Mouse (Mus musculus) frontal cortex, postnatal 10 days (tissue): Measurements from ENCODE around the gene Gfm2.
"Not testable (repeated sequence)": the region's sequence is repeated elsewhere in the genome, so short reads cannot be mapped to it uniquely, and the experiment has no call there.

Experiments used
- DNase-seq, 2 experiments: peaks; one replicate each; pipeline ENCODE4 v3.0.0; 2022; ENCODE audit warnings: low spot score in 2 of 2, mixed read lengths in 1 of 2

Gene Gfm2

GRCm38 (mm10) chr13:97137466-97138400 lies at the start of gene Gfm2, which contains the start of gene Nsa2:
TSS of gene Gfm2 (plus strand) at chr13:97137937.
TSS of gene Nsa2 (minus strand) at chr13:97137937.
- DNase-seq, result peak; percentile 85 to 89

DNA sequence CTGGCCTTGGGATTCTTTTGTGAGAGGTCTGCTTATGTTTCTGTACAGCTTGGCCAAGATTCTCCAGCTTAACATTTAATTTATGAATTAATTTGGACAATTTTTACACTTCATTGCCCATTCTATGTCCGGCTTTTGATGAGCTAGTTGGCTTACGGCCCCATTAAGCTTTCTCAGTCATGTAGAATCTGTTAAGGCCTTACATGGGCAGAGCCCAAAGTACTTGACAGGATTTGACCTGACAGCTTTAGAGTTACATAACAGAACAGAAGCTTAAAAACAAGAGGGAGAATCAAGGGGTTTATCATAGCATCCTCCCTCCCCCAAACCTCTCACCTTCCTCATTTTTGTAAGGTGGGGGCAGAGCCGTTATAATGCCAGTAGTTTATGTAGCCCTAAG lies 49.6 kb upstream of the Gfm2 start:
- DNase-seq, result no peak

DNA sequence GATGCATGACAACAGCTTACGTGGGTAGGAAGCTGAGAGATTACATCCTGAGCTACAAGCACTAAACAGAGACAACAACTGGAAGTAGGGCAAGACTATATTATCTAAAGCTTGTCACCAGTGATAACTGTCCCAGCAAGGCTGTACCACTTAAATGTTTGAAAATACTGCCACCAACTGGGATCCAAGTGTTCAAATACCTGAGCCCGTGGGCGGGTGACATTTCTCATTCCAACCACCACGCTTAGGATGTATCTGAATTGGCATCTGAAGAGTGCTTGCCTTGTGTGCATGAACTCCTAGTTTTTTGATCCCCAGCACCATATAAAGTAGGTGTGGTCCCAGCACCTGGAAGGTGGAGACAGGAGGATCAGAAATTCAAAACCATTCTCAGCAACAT lies 42.0 kb upstream of the Gfm2 start:
- no peak for DNase-seq

DNA sequence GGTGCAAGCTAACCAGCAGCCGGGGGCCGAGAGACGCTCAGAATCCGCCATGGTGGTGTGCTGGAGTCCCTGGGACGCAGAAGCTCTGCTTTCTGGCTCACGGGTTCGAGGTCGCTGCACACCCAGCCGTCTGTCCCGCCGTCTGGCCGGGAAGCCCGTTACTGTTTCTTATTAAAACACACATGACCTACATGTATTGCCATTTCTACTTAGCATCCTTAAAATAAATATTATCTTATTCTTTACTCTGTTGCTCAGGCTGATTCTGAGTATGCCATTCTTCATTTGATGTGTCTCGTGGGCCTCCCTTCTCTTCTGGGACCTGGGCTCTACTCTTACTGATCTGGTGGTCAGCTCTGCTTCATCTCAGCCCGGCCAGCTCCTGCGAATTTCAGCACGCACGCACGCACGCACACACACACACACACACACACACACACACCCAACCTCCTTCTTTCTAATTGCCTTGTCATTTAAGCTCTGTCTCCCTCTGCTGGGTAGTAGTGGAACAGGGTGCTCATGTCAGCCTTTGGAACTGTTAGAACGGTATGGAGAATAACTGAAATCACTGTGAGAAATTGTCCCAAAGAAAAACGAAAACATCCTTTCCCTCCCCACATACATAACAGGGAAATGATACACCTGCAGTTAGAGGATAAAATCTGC lies 38.4 kb upstream of the Gfm2 start, which contains the start of gene Gm6169:
Gene Gm6169 (minus strand): TSS at position 51 of the 666 bp plus-strand sequence.
- peak; percentile 38 to 51 for DNase-seq

DNA sequence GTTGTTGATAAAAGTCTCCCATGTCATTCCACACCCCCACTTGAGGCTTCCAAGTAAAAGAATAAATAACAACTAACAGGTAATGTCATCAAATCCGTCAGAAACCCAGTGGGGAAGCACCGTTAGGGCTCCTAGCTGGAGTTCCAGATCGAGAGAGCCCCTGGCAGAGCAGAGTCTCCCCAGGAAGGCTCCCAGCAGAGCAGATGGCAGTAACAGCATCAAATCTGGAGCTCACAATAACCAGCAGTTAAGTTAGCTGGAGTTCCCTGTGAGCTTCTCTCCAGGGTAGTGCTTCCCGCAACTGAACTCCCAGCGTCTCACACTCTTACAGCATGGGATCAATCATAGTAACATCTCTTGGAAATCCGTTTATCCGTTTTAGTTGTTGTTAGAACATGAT lies 32.7 kb upstream of the Gfm2 start:
- DNase-seq, result no peak

GRCm38 (mm10) chr13:97107721-97108120 lies 30.0 kb upstream of the Gfm2 start:
- not testable (repeated sequence) for DNase-seq

DNA sequence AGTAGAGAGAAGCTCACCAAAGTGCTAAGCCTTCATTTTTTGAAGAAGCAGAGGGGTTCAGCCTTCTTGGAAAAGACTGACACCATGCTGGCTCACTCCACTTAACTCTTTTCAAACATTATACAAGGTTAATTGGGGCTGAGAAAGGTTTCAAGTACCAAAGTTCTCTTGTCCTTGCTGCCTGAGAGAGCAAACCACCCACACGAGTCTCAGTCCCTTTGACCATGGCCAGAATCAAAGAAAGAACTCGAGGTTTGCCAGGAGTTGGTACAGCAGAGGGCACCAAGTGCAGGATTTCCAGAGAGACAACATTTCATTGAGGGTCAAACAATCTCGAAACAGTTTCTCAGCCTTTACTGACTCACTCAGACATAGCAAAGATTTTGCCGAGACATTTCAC lies 28.7 kb upstream of the Gfm2 start:
- DNase-seq, result no peak

DNA sequence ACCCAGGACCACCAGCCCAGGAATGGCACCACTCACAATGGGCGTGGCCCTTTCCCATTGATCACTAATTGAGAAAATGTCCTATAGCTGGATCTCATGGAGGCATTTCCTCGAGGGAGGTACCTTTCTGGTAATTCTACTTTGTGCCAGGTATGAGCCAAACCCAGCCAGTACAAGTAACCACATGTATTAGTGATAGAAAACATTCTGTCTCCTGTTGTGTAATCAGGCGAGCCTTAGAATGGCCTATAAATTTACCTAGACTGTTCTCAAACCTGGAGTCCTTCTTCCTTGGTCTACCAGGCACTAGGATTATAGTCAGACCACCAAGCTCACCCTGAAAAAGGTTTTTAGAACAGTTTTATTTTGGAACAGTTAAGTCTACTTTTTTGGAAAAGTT lies 16.4 kb upstream of the Gfm2 start:
- no peak for DNase-seq

GRCm38 (mm10) chr13:97129654-97130053 lies 8.1 kb upstream of the Gfm2 start:
- DNase-seq, result not testable (repeated sequence)

DNA sequence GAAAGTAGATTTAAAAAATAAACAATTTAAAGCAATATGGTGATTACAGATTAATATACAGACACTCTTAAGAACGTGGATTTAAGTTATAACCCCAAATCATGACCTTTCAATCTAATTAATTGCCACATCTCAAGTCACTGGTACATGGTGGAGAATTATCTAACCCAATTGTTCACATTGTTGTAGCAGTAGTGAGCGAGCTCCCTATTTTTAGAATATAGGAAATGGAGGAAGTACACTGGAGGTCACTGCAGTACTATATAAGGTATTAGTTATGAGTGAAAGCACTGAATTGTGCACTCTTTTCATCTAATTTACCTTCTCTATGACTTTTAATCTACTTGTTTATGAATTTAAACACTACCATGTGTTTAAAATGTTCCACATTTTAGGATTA lies 7.3 kb upstream of the Gfm2 start:
- not testable (repeated sequence) for DNase-seq

DNA sequence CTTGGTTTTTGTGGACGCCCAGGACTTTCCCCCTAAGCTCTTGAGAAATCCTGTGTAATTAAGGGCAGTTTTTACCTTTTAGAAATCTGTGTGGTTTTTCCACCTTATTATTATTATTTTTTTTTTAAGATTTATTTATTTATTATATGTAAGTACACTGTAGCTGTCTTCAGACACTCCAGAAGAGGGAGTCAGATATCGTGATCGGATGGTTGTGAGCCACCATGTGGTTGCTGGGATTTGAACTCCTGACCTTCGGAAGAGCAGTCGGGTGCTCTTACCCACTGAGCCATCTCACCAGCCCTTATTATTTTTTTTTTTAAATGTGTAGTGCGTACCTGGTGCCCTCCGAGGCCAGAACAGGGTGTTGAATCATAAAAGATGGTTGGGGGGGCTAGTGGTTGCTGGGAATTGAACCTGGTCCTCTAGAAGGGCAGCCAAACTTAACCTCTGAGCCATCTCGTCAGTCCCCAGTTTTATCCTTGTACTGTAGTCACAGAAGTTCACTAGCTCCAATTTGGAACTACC lies 731 bp downstream of the Gfm2 start:
- DNase-seq, result not testable (repeated sequence)

GRCm38 (mm10) chr13:97142321-97142720 lies 4.6 kb downstream of the Gfm2 start:
- DNase-seq, result no peak

DNA sequence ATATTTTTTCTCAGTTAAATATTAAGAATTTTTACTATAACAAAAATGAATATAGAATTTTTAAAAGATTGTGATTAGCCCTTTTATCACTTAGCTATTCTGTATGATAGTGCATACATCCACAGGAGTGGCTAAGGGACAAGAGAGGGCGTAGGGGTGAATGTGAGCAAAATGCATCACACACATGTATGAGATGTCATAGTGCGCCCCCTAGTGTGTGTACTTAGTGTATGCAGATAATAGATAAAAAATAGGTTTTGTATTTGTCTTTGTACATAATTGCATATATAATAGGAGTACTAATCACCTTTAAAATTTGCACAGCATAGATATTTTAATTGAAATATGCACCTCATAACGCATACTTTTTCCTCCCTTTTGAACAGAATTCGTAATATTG lies 8.1 kb downstream of the Gfm2 start:
- no peak for DNase-seq

DNA sequence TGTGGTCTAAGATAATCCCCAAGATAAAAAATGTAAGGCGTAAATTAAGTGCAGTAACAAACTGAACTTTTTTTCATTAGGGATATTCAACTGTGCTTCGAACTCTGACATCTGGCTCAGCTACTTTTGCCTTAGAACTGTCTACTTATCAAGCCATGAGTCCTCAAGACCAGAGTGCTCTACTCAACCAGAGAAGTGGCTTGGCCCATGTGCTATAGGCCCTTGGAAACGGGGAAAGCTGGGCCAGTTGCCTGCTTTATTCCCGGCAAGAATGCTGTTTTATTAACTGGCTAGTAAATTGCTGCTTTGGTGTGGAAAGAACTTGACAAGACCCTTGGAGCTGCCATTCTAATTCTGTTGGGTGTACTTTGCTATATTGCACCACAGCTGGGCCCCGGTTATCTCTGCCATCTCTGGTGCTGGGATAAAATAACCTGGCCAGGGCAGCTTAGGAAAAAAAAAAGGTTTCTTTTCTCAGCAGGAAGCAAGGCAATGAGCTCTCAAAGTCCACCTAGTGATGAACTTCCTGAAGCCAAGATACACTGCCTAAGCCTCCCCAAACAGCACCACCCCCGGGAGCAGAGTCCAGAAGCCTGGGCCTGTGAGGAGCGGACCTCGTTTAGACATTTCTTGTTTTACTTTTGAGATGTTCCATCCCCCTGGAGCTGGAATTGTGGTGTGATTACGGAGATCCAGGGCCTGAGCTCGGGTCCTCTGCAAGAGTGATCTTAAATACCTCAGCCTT lies 38.0 kb downstream of the Gfm2 start:
- DNase-seq, result no peak

DNA sequence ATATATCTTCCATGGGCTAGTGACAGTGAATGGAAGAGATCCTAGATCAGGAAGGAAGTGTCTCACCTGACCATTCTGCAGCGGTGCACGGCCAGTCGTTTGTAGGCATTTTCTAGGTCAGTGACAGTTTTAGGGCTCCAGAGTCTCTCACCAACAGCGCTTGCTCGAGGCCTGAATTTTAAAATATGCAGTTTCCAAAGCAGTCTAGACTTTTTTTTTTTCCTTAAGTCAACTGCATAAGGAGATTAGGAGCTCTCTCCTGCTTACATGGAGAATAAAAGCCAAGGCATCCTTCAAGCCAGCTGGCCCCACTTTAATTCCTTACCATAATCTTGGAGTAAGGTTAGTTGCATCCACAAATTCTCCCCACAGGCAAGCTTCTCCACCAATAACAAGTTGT lies 39.0 kb downstream of the Gfm2 start:
- no peak for DNase-seq

DNA sequence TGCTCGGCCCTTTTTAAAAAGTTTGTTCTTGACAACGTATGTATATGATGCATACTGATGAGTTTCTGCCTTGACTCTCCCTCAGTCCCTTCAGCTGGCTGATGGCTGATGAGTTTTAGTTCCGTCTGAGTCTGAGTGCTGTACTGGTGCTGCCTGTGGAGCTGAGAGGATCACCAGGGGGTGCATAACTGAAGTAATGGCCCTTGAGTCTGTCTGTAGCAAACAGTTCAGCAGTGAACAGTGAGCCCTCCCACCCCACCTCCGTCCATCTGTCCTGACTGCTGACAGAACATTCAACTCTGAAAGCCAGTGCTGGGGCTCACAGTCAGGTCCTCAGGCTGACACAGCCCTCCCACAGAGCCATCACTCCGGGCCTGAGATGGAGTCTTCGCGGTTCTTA lies 41.2 kb downstream of the Gfm2 start:
- no peak for DNase-seq

- DNase-seq, result no peak
These were observed 42.5 kb downstream of the Gfm2 start for GRCm38 (mm10) chr13:97180113-97180828.

GRCm38 (mm10) chr13:97182821-97183220 lies 45.1 kb downstream of the Gfm2 start:
- no peak for DNase-seq

DNA sequence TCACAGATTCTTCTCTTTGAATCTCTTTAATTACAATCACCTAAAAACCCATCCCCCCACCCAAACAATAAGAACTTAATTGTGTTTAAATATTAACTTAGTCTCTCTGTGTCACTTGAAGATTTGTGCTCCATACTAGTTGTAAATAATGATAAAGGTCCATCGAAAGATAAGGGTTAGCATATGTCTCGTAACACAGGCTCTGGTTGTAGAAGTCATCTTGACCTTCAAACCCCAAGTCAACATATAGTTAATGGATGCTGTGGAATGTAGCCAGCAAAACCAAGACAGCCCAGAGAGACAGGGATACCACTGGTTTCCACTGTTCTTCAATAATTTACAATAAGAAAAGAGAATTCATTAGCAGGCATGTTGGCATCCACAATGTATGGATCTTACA lies 46.4 kb downstream of the Gfm2 start:
- DNase-seq, result no peak

DNA sequence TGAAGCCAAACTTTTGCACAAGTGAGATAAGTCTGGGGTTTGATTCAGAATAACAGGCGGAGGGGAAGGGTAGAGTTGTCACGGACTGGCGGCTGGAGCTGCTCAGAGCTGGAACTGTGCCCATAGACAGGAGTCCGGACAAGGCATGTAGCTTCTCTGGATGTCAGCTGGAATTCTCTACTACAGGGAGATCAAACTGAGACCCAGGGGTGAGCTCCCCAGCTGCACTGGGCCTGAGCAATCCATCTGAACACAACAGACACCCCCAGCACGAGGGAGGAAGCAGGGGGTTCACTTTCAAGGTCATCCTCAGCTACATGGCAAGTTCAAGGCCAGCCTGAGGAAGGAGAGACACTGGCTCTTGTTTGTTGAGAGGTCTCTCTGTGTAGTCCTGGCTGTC lies 46.9 kb downstream of the Gfm2 start:
- DNase-seq, result no peak

DNA sequence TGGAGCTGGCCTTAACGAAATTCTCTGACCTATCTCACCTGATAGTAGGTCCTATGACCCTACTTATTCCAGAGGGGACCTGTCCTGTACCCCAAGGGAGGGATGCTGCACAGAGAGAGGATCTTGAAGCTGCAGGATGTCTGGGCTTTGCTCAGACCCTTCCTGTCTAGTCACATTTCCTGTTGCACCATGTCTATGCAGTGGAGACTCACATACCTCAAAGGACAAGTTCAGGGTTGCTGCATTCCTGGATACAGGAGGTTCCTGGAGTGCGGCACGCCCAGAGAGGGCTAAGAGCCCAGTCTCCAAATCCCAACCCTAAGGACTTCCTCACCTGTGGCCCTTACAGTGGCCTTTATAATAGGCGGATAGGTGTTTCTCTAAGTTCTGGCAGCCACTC lies 48.6 kb downstream of the Gfm2 start:
- DNase-seq, result no peak
